Mouse (Mus musculus) stomach, postnatal 0 days (tissue): ENCODE data around the gene Rimkla. TPM values are rescaled to one million over a fixed set of nuclear protein-coding genes. Genes with fewer than 3 reads are reported as not detected.

Source experiments
- ATAC-seq: fragments of 200-750 bp; cut with Nextera tagmentation; 2 replicates; pipeline ENCODE4 v1.8.0; 2017; ENCODE audit not compliant: low FRiP score, low TSS enrichment
- DNase-seq: peaks from one replicate; pipeline ENCODE4 v3.0.0-alpha.2; 2016; ENCODE audit warnings: low spot score
- H3K27ac ChIP-seq: fragments of 300-500 bp; sonication (generic); replicated peaks from 2 replicates; pipeline ENCODE4 v1.5.1; 2014; ENCODE audit warnings: mild to moderate bottlenecking, control low read depth
- H3K27me3 ChIP-seq: fragments of 300-500 bp; sonication (generic); 2 replicates; pipeline ENCODE4 v1.6.1; 2014; ENCODE audit warnings: low read length; ENCODE audit not compliant: control insufficient read depth, insufficient read depth
- H3K36me3 ChIP-seq: fragments of 300-500 bp; sonication (generic); 2 replicates; pipeline ENCODE4 v1.6.1; 2014; ENCODE audit warnings: low read length, mixed read lengths; ENCODE audit not compliant: control insufficient read depth, insufficient read depth
- H3K4me1 ChIP-seq: fragments of 300-500 bp; sonication (generic); replicated peaks from 2 replicates; pipeline ENCODE4 v1.6.1; 2014; ENCODE audit warnings: antibody characterized with exemption; ENCODE audit not compliant: control insufficient read depth, insufficient read depth
- H3K4me2 ChIP-seq: fragments of 300-500 bp; sonication (generic); replicated peaks from 2 replicates; pipeline ENCODE4 v1.6.1; 2014; ENCODE audit warnings: low read depth, mild to moderate bottlenecking, control low read depth, moderate library complexity
- H3K4me3 ChIP-seq: fragments of 300-500 bp; sonication (generic); 2 replicates; pipeline ENCODE4 v1.5.1; 2014; ENCODE audit warnings: low read depth, low read length, control low read depth
- H3K9ac ChIP-seq: fragments of 300-500 bp; sonication (generic); 2 replicates; pipeline ENCODE4 v1.6.1; 2014; ENCODE audit warnings: mild to moderate bottlenecking, low read length, control low read depth, mixed read lengths
- H3K9me3 ChIP-seq: fragments of 300-500 bp; sonication (generic); 2 replicates; pipeline ENCODE4 v1.6.1; 2016; ENCODE audit warnings: low read length; ENCODE audit not compliant: control insufficient read depth
- CTCF ChIP-seq: IDR thresholded peaks from 2 replicates; pipeline ENCODE4 v1.5.1; 2016; ENCODE audit warnings: antibody characterized with exemption, low read depth, mild to moderate bottlenecking, moderate library complexity
- EP300 ChIP-seq: optimal IDR thresholded peaks from 2 replicates; pipeline ENCODE3; 2016; ENCODE audit warnings: antibody characterized with exemption
- WGBS: fragments of 180-500 bp; shearing (Covaris S2); extraction: QIAGEN DNeasy Blood & Tissue Kit; methylation state at CpG from one replicate; pipeline ENCODE4 v1.1.7; 2014; 5-methylcytosine and 5-hydroxymethylcytosine counted together
- polyA plus RNA-seq: library from polyadenylated mRNA; unstranded; fragments of >200 nt; fragmentation: Nextera tagmentation; extraction: Ambion mirVana; gene quantifications from 2 replicates; pipeline ENCODE4 v1.2.1, GENCODE M21; 2015

Gene Rimkla
- polyA plus RNA-seq, 1 experiment from 2014 or later, result 0.25 TPM

DNA sequence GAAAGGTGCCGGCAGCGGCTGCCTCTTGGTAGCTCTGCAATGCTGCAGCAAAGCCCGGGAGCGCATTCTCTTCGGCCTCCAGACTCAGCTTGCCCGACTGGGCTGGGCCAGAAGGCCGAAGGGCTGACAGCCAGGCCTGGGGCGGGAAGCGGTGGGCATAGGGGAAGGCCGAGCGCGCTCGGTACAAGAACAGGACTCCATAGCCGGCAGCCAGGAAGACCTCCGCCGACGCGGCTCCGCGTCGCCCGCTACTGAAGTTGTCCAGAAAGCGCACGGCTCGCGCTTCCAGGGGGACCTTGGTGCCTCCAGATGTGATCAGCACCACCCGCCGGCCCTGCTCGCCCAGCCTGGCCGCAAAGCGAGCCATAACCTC, 70.5 kb downstream of the Rimkla start:
- peak overlapping the region; percentile 63 for H3K4me3 ChIP-seq
- peak overlapping the region; percentile 82 for H3K9ac ChIP-seq
- no peaks in the 10 kb centered on the region for H3K27me3 ChIP-seq
- no peaks in the 10 kb centered on the region for H3K9me3 ChIP-seq
- WGBS, result under 1% methylated on average over 30 of the region's 31 CpGs
- no peak for TF ChIP-seq CTCF
- TF ChIP-seq EP300, result no peak
- peak; percentile 60 for ATAC-seq
- no peaks in the 10 kb centered on the region for H3K36me3 ChIP-seq
- H3K4me2 ChIP-seq, result peak overlapping the region; percentile 93
- H3K4me1 ChIP-seq, result peaks cover 4% of the 10 kb centered on the region; the same call in 1 of the 2 replicates
- peak; percentile 61 for DNase-seq
- H3K27ac ChIP-seq, result peak overlapping the region; percentile 87

DNA sequence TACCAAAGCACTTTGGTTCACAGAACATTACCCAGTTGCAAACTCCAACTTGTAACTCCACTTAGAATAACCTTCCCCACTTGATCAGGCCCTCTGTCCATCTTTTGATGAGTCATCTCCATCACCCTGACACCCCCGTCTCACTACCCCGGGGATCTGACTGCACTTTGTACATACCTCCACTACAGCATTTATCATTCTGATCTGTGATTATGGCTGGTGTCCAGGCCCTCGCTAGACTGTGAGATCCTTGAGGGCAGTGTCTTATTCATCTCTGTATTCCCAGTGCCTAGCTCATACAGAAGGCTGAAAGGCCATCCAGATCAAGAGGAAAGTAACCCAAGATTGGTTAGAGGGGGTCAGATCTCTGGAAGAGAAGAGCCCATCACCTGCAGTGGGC, 71.2 kb downstream of the Rimkla start:
- 15% methylated on average over 3 of the region's 3 CpGs for WGBS
- H3K36me3 ChIP-seq, result no peaks in the 10 kb centered on the region
- peak overlapping the region; percentile 63 for H3K4me3 ChIP-seq
- H3K4me1 ChIP-seq, result peaks cover 4% of the 10 kb centered on the region; the same call in 1 of the 2 replicates
- H3K27me3 ChIP-seq, result no peaks in the 10 kb centered on the region
- H3K9ac ChIP-seq, result peak overlapping the region; percentile 82; the same call in 1 of the 2 replicates
- no peak for ATAC-seq
- no peaks in the 10 kb centered on the region for H3K9me3 ChIP-seq
- no peak for DNase-seq
- H3K27ac ChIP-seq, result no peak overlapping the region
- TF ChIP-seq EP300, result no peak
- peak overlapping the region; percentile 93 for H3K4me2 ChIP-seq

DNA sequence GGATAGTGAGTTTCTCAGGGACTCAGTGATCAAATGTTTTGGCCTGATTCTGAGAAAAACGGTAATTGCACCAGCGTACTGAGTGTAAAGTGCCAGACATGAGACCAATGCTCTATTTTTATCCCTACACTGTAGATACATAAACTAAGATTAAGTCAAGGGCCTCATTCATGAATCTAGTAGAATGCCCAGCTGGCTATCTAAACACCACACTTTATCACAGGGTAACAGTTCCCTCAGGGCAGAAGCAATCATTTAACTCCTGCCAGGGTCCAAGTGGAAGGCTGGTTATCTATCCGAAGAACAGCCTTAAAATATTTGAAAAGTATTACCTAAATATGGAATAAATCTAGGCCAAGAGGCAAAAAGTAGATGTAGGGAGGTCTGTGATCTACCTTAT, 74.5 kb downstream of the Rimkla start:
- H3K27ac ChIP-seq, result no peak overlapping the region
- no peak for TF ChIP-seq CTCF
- TF ChIP-seq EP300, result no peak
- H3K9ac ChIP-seq, result no peak overlapping the region
- no peaks in the 10 kb centered on the region for H3K9me3 ChIP-seq
- no peak overlapping the region for H3K4me3 ChIP-seq
- DNase-seq, result no peak
- H3K4me2 ChIP-seq, result no peak overlapping the region
- ATAC-seq, result no peak
- H3K27me3 ChIP-seq, result no peaks in the 10 kb centered on the region
- 82% methylated on average over 3 of the region's 3 CpGs for WGBS
- H3K36me3 ChIP-seq, result no peaks in the 10 kb centered on the region
- H3K4me1 ChIP-seq, result no peaks in the 10 kb centered on the region; the same call in 1 of the 2 replicates

DNA sequence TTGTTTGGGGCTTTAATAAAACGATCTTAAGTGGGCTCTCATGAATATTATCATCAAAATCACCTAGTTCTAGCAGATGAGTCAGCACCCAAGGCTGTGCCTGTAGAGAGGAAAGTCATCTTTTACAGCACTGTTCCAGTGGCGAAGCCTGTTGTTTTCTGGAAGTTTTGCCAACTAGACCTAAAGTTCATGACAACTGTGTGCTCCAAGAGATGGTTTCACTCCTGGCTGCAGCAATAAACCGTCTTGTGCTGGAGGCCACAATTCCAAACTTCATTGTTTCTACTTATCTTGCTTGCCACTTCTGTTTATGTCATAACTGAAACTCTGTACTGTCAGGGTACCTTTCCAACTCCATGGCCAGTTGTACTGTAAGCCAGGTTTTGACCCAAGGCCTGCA, 75.2 kb downstream of the Rimkla start:
- Histone ChIP-seq H3K4me2 (no peak overlapping the region), H3K9me3 (no peaks in the 10 kb centered on the region), H3K36me3 (no peaks in the 10 kb centered on the region), H3K9ac (no peak overlapping the region), H3K4me1 (no peaks in the 10 kb centered on the region), H3K4me3 (no peak overlapping the region), H3K27ac (no peak overlapping the region), H3K27me3 (no peaks in the 10 kb centered on the region)
- TF ChIP-seq CTCF (no peak), EP300 (no peak)
- no peak for ATAC-seq
- WGBS, result 68% methylated on average over 3 of the region's 3 CpGs
- DNase-seq, result no peak

Other genes with a start within 250 kb of the Rimkla start
- gene Cldn19, start 237.2 kb downstream of the Rimkla start, polyA plus RNA-seq, result 0.07 TPM in 1 of 2 replicates, not detected in the other
- 330 and 339 TPM in 2 replicates for gene Ybx1, start 198.0 kb downstream of the Rimkla start, polyA plus RNA-seq
- gene Ppih, start 172.1 kb downstream of the Rimkla start, polyA plus RNA-seq, result 42.0 and 44.7 TPM in 2 replicates
- 1.4 and 2.2 TPM in 2 replicates for gene Ccdc30, start 77.1 kb downstream of the Rimkla start, polyA plus RNA-seq
- gene Ppcs, start 70.2 kb downstream of the Rimkla start, polyA plus RNA-seq, result 30.7 and 31.6 TPM in 2 replicates
- gene Zmynd12, start 69.8 kb downstream of the Rimkla start, polyA plus RNA-seq, result 0.15 and 0.35 TPM in 2 replicates
- 7.4 and 7.6 TPM in 2 replicates for gene Foxj3, start 44.4 kb upstream of the Rimkla start, polyA plus RNA-seq
- 2.5 and 2.9 TPM in 2 replicates for gene Frg2f1, start 46.9 kb upstream of the Rimkla start, polyA plus RNA-seq
- gene Guca2a, start 145.1 kb upstream of the Rimkla start, polyA plus RNA-seq, result 0.88 and 1.0 TPM in 2 replicates
- 1.1 and 1.2 TPM in 2 replicates for gene Guca2b, start 166.3 kb upstream of the Rimkla start, polyA plus RNA-seq
- gene Hivep3, start 241.2 kb upstream of the Rimkla start, polyA plus RNA-seq, result 6.0 and 7.1 TPM in 2 replicates